Mouse (Mus musculus) kidney, postnatal 0 days (tissue): ENCODE measurements around the gene Arhgap19. TPM values are rescaled to one million over a fixed set of nuclear protein-coding genes. Genes with fewer than 3 reads are reported as not detected.
"Not testable (repeated sequence)": the region's sequence is repeated elsewhere in the genome, so short reads cannot be mapped to it uniquely, and the experiment has no call there.

ENCODE experiments used
- ATAC-seq: fragments of 200-750 bp; cut with Nextera tagmentation; replicated peaks from 2 replicates; pipeline ENCODE4 v1.8.0; 2017; ENCODE audit warnings: low read depth, moderate number of reproducible peaks, moderate TSS enrichment, moderate library complexity; ENCODE audit not compliant: low FRiP score
- DNase-seq: peaks from one replicate; pipeline ENCODE4 v3.0.0-alpha.2; 2016; ENCODE audit warnings: low spot score
- H3K27ac ChIP-seq: fragments of 300-500 bp; sonication (generic); 2 replicates; pipeline ENCODE4 v1.5.1; 2014; ENCODE audit warnings: mild to moderate bottlenecking
- H3K27me3 ChIP-seq: fragments of 300-500 bp; sonication (generic); 2 replicates; pipeline ENCODE4 v1.6.1; 2014; ENCODE audit warnings: low read length, mixed read lengths; ENCODE audit not compliant: insufficient read depth
- H3K36me3 ChIP-seq: fragments of 300-500 bp; sonication (generic); 2 replicates; pipeline ENCODE4 v1.6.1; 2014; ENCODE audit warnings: low read length, mixed read lengths; ENCODE audit not compliant: insufficient read depth
- H3K4me1 ChIP-seq: fragments of 300-500 bp; sonication (generic); replicated peaks from 2 replicates; pipeline ENCODE4 v1.6.1; 2014; ENCODE audit warnings: antibody characterized with exemption, low read length, mixed read lengths; ENCODE audit not compliant: insufficient read depth
- H3K4me2 ChIP-seq: fragments of 300-500 bp; sonication (generic); 2 replicates; pipeline ENCODE4 v1.6.1; 2014; ENCODE audit warnings: mild to moderate bottlenecking, low read length, moderate library complexity, mixed read lengths
- H3K4me3 ChIP-seq: fragments of 300-500 bp; sonication (generic); replicated peaks from 2 replicates; pipeline ENCODE4 v1.5.1; 2014; ENCODE audit warnings: low read depth, low read length
- H3K9ac ChIP-seq: fragments of 300-500 bp; sonication (generic); 2 replicates; pipeline ENCODE4 v1.6.1; 2014; ENCODE audit warnings: low read depth, low read length
- H3K9me3 ChIP-seq: fragments of 300-500 bp; sonication (generic); replicated peaks from 2 replicates; pipeline ENCODE4 v1.6.1; 2016; ENCODE audit warnings: low read length, inconsistent platforms, mixed read lengths
- CTCF ChIP-seq: IDR thresholded peaks from 2 replicates; pipeline ENCODE4 v1.5.1; 2016; ENCODE audit warnings: antibody characterized with exemption, low read depth, mild to moderate bottlenecking, moderate library complexity
- WGBS: fragments of 180-500 bp; shearing (Covaris S2); extraction: QIAGEN DNeasy Blood & Tissue Kit; methylation state at CpG from one replicate; pipeline ENCODE4 v1.1.7; 2014; 5-methylcytosine and 5-hydroxymethylcytosine counted together
- polyA plus RNA-seq: library from polyadenylated mRNA; unstranded; fragments of >200 nt; fragmentation: Nextera tagmentation; extraction: Ambion mirVana; gene quantifications from 2 replicates; pipeline ENCODE4 v1.2.1, GENCODE M21; 2015

The Arhgap19 gene
- 9.1 and 9.5 TPM in 2 replicates for polyA plus RNA-seq

DNA sequence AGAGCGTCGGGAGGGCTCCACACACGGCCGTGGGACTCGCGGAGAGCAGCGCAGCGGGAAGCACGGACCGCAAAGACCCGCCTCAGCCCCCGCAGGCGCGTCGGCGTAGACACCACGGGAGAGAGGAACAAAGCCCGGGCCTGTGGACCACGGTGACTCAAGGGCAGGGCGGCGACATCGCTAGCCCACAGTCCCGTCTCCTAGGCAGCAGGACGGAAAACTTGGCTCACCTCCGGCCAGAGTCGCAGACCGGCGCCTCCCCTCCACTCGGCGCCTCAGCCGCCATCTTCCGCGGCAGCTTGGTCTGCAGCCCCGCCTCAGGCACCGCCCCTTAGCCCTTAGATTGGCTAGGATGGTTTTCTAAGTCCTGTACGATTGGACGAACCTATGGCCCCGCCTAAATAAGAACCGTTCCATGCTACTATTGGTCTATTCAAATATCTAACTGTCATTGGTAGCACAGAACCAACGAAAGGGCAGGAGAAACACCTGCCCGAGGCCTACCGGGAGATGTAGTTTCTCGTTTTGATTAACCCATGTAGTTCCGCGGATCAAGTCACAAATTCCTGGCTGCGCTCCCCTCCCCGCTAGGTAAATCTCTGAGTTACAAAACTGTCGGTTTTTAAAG is at the start of gene Arhgap19:
TSS of gene Arhgap19 (minus strand) at position 306 of the 628 bp plus-strand sequence.
- no peaks in the 10 kb centered on the region for H3K9me3 ChIP-seq
- H3K4me1 ChIP-seq = no peaks in the 10 kb centered on the region; the same call in 1 of the 2 replicates
- no peak for TF ChIP-seq CTCF
- peak within 1 kb of the TSS; percentile 76 for H3K4me2 ChIP-seq
- no peaks in the 10 kb centered on the region for H3K36me3 ChIP-seq
- H3K4me3 ChIP-seq = peak within 1 kb of the TSS; percentile 83
- H3K9ac ChIP-seq = peak within 1 kb of the TSS; percentile 83
- under 1% methylated on average over 48 of the region's 48 CpGs for WGBS
- H3K27ac ChIP-seq = 0 out of 2 replicates have a peak within 1 kb of the TSS, but pooled peaks have one; percentile 43
- H3K27me3 ChIP-seq = no peaks in the 10 kb centered on the region
- DNase-seq (peak; percentile 100), ATAC-seq (peak; percentile 100)

DNA sequence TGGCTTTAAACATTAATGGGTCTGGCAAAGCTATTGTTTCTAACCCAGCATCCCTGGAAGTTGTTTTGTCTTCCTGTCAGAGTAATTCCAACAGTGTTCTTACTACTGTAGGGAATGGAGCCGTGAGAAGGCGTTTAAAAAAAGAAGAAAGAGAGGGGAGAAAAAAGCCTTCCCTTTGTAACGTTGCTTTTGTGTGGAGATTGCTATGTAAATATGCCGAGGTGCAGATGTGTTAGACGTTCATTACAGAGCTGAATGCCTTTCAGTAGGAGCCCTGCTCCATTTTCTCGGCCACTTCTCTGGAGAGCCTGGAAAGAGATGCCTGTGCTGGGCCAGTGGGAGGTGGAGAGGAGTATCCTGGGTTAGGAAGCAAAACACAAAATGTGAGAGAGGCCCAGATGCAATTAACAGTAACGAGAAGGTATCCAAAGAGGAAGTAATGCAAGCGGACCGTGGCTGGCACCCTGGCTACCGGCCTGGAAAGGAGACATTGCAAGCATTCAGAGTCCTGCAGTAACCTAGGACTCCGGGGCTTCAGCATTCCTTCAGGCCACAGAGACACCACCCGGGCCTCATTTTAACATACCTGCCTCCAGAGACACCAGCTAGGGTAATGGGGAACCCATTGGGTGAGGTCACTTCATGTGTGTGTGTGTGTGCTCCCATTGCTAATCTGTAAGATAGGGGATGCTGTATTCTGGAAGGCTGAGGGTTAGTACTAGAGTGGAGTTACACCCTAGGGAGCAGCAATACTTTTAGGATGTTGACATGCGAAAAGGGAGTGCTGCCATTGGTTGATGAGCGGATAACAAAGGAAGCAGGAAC is 49.1 kb upstream of the Arhgap19 start:
- Histone ChIP-seq H3K4me3 (no peak overlapping the region), H3K4me2 (peak overlapping the region; percentile 11; the same call in 1 of the 2 replicates), H3K27me3 (no peaks in the 10 kb centered on the region), H3K27ac (peak overlapping the region; percentile 83), H3K9ac (no peak overlapping the region), H3K4me1 (peaks cover 19% of the 10 kb centered on the region), H3K9me3 (no peaks in the 10 kb centered on the region), H3K36me3 (no peaks in the 10 kb centered on the region)
- DNase-seq (peak; percentile 71), ATAC-seq (no peak)
- 16% methylated on average over 14 of the region's 14 CpGs for WGBS
- TF ChIP-seq CTCF = no peak

DNA sequence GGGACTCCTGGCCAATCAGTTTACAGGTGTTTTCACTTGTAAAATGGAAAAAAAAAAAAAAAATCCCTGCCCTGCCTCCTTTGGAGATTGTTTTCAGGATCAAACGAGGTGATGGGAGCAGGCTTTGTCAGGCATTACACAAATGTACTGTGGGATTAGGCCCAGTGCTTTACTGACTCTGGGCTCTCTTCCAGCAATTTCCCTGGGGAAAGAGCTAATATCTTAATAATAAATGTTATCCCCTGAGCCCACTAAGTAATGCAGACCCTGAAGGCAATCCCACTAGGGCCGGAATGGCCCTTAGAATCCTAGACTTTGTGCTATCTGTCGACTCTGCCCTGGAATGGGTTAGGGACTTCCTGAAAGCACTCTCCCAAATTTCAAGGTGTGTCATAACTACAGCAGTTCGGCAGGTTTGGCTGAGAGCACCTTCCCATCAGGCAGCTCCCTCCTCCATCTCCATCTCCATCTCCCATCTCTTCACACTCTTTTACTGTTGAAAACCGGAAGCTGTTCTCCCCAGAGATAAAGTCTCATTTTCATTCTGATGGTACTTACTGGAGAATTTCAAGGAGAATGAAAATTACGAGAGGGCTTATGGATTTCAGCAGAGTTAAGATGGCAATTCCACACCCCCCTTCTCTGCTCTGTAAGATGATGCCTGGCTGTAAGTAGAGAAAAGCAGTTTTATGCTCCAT is 48.3 kb upstream of the Arhgap19 start:
- Histone ChIP-seq H3K4me1 (peaks cover 19% of the 10 kb centered on the region), H3K27ac (0 out of 2 replicates have a peak overlapping the region, but pooled peaks have one; percentile 83), H3K9me3 (no peaks in the 10 kb centered on the region), H3K9ac (no peak overlapping the region), H3K27me3 (no peaks in the 10 kb centered on the region), H3K4me2 (peak overlapping the region; percentile 11; the same call in 1 of the 2 replicates), H3K4me3 (no peak overlapping the region), H3K36me3 (no peaks in the 10 kb centered on the region)
- no peak for ATAC-seq
- TF ChIP-seq CTCF = no peak
- DNase-seq = no peak
- WGBS = 21% methylated on average over 6 of the region's 6 CpGs

DNA sequence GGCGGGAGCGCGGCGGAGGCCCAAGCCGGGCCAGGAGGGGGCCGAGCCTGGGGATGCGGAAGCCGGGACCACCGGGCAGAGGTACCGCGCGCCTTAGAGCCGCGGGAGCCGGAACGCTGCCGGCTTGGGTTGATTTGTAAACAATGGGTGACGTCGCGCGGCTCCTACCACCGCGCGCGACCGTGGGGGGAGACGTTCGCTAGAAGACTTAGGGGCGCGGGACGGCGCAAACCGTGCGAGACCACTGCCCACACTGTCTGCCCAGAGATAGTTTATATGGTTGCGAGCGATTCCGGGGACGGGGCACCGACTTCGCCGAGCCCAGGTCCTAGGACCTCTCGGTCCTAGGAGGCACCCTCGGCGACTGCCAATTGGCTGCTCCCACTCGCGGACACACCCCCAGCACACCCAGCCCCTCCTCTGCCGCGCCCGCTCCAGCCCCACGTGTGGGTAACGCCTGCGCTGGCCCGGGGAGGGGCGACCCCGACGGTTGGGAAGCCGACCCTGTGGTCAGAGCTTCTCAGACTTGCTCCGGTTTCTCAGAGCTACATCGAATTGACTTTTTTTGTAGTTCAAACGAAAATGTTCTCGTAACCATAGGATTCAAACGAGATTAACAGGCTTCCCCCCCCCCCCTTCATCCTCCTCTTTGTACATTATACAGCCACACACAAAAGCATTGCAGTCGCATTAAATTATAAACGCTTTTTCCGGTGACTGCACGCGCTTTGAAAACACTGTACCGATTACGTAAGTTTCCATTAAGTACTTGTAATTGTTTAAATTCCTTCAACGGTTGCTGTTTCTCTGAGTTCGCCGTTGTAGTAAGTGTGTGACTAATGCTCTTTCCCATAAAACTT is 46.4 kb upstream of the Arhgap19 start, which contains the start of gene Frat2:
TSS of gene Frat2 (minus strand) at position 141 of the 860 bp plus-strand sequence.
- H3K4me1 ChIP-seq = peaks cover 19% of the 10 kb centered on the region
- H3K27ac ChIP-seq = peak within 1 kb of the TSS; percentile 94
- WGBS = under 1% methylated on average over 72 of the region's 72 CpGs
- peak; percentile 96 for DNase-seq
- H3K36me3 ChIP-seq = no peaks in the 10 kb centered on the region
- H3K9me3 ChIP-seq = no peaks in the 10 kb centered on the region
- peak within 1 kb of the TSS; percentile 97 for H3K4me2 ChIP-seq
- peak; percentile 94 for ATAC-seq
- peak within 1 kb of the TSS; percentile 86 for H3K9ac ChIP-seq
- TF ChIP-seq CTCF = no peak
- H3K4me3 ChIP-seq = peak within 1 kb of the TSS; percentile 78
- H3K27me3 ChIP-seq = no peaks in the 10 kb centered on the region

DNA sequence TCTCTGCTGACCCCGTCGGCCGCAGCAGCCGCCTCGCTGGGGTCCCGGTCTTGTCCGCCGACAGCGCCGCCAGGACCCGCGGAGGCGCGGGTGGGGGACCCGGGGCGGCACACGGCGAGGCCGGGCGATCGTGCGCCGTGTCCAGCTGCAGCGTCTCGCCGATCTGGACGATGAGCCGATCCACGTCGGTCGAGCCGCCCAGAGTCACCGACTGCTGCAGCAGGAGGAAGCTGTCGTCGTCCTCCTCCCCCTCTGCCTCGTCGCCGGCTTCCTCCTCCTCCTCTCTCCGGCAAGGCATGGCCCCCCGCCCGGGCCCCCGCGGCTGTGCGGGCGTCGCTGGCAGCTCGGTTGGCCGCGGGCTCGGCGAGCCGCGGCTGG is 45.8 kb upstream of the Arhgap19 start:
- H3K36me3 ChIP-seq, H3K27me3 ChIP-seq, H3K9me3 ChIP-seq: not testable (repeated sequence)
- ATAC-seq (peak; percentile 44), DNase-seq (peak; percentile 59)
- WGBS = 0% methylated on average over 47 of the region's 53 CpGs
- Histone ChIP-seq H3K4me3 (peak overlapping the region; percentile 78), H3K4me2 (peak overlapping the region; percentile 97), H3K9ac (peak overlapping the region; percentile 86), H3K4me1 (peaks cover 19% of the 10 kb centered on the region), H3K27ac (peak overlapping the region; percentile 94)
